Mouse (Mus musculus) urinary bladder, adult 18-20 months (tissue): ENCODE measurements at regions not wholly inside any gene's neighbourhood (a gene's known extent, or its start where the extent isn't known, plus 50 kb on each side); places are given as distances from the start of the nearest gene placed in this dataset.

Source experiments
- DNase-seq, 2 experiments: peaks; one replicate each; pipeline ENCODE4 v3.0.0; 2022; ENCODE audit warnings: low spot score in 2 of 2, mixed read lengths in 2 of 2

GRCm38 (mm10) chr15:12066857-12067211 lies 50.8 kb upstream of the Zfr start:
- DNase-seq = no peak

- DNase-seq = peak; percentile 21 to 40
Measured at GRCm38 (mm10) chr15:12066176-12066856, 51.3 kb upstream of the Zfr start.

DNA sequence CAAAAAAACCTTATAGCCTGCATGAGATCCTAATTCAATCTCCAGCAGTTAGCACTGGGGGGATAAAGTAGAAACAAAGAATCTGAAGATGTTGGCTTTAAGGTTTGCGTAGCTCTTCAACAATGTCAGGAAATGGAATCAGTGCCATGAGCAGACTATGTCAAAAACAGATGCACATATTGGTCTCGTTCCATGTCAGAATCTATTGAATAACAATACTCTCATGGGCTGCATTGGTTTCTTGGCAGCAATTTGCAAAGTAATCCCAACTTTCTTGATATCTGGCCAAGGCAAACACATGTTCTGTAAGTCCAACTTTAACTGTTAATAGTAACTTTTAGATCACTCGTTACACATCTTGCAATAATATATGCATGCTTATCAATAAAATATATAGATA lies 58.1 kb upstream of the Sub1 start:
- DNase-seq = no peak

- no peak for DNase-seq
Measured at GRCm38 (mm10) chr15:12053610-12054009, 56.8 kb upstream of the Sub1 start.

- DNase-seq = no peak
Measured at GRCm38 (mm10) chr15:12048965-12049364, 52.2 kb upstream of the Sub1 start.

DNA sequence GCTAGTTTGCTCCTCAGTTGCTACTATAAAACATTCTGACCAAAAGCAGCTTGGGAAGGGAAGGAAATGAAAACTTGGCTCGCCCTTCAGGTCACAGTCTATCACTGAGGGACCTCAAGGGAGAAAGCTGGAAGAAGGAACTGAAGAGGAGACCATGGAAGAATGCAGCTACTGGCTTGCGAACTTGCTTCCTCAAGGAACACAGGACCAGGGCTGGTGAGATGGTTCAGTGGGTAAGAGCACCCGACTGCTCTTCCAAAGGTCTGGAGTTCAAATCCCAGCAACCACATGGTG lies 51.4 kb upstream of the Sub1 start:
- no peak for DNase-seq

DNA sequence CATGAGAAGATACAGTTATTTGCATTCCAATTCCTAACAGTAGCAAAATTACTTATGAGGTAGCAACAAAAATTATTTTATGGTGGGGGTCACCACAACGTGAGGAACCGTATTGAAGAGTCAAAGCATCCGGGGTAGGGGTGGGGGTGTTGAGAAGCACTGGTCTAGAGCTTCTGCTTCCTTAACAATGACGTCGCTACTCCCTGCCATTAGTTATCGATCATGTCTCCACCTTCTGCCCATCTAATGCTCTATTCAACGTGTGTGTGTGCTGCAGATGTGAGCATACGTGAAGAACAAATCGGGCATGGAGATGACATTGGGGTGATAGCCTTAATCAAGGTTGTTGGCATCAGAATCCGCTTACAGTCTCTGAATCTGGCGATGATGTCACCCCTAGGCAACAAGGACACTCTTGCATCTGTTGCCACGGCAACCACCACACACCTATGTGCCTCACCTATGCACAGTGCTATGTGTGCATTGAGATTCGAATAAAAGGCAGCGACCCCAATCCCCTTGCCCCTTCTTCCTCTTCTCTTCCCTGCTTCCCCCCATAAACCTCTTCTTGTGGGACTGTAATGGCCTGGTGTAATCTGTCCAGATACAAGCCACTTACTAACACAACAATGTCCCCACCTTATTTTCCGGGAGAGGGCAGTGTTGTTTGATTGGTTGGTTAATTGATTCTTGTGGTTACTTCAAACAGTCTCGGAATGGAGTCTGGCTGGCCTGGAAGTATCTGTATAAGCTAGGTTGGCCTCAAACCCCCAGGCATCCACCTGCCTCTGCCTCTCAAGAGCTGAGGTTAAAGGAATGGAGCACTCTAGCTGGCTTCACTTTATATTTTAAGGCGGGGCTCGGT lies 50.8 kb upstream of the Sub1 start:
- DNase-seq = no peak
